ENCODE assay signal across 8 mouse cellular contexts in the genomic region with DNA sequence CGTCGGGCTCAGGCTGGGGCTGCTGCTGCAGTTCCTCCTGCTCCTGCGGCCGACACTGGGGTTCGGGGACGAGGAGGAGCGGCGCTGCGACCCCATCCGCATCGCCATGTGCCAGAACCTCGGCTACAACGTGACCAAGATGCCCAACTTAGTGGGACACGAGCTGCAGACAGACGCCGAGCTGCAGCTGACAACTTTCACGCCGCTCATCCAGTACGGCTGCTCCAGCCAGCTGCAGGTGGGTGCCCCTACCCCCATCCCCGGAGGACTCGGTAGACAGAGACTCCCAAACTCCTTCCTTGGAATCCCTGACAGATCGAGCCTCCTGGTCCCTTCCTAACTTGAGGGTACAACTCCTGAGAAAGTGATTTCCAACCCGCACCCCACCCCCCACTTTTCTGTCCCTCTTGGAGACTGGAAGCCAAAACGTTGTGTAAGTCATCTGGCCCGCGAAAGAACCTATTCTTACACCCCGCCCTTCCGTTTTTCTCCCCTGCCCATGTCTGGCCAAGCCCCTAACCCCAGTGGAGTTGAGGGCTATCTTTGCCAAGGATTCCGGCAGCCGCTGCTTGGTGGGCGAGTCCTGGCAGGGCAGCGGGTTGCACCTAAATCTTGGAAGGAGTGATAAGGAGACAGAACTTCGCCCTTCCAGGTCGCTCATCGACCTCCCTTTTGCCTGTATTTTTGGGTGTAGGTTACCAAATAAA. TPM values are rescaled to one million over a fixed set of nuclear protein-coding genes. Genes with fewer than 3 reads are reported as not detected.
DNase-seq lines count a peak whose midpoint lies in the region; ATAC-seq and TF ChIP-seq lines count a peak whose summit lies in the region.

No protein-coding gene starts in this region.

- H3K9ac ChIP-seq in intestine, embryonic 14.5 days (ENCODE audit: low read length): peak overlapping the region; percentile 78
- H3K9ac ChIP-seq in neural tube, embryonic 15.5 days (replicated peaks): peak overlapping the region; percentile 74

- H3K4me2 ChIP-seq in intestine, embryonic 14.5 days (ENCODE audit: low read length): peak overlapping the region; percentile 88
- peak overlapping the region; percentile 94 for H3K4me2 ChIP-seq in neural tube, embryonic 15.5 days

- WGBS in spleen, adult 2 months: 3% methylated on average over 35 of the region's 35 CpGs
- under 1% methylated on average over 35 of the region's 35 CpGs for WGBS in intestine, embryonic 14.5 days
- 1% methylated on average over 35 of the region's 35 CpGs for WGBS in lung, adult 2 months
- WGBS in neural tube, embryonic 15.5 days: under 1% methylated on average over 35 of the region's 35 CpGs

- no peaks in the 10 kb centered on the region for H3K36me3 ChIP-seq in spleen, adult 2 months (ENCODE audit: control insufficient read depth, insufficient read depth, low read length)
- H3K36me3 ChIP-seq in intestine, embryonic 14.5 days (ENCODE audit: control insufficient read depth, insufficient read depth, low read length): peaks cover 7% of the 10 kb centered on the region; the same call in 1 of the 2 replicates
- no peaks in the 10 kb centered on the region for H3K36me3 ChIP-seq in neural tube, embryonic 15.5 days

- ATAC-seq in granulocyte monocyte progenitor cell, adult 5-6 weeks (replicated peaks; ENCODE audit: poor library complexity, severe bottlenecking): peak; percentile 28
- no peak; the same call in 1 of the 2 replicates for ATAC-seq in intestine, embryonic 14.5 days (replicated peaks; ENCODE audit: low FRiP score, low TSS enrichment, low read depth)
- ATAC-seq in neural tube, embryonic 15.5 days (ENCODE audit: low FRiP score): no peak; the same call in 1 of the 2 replicates

- H3K27ac ChIP-seq in spleen, adult 2 months (ENCODE audit: insufficient read depth, low read length): peak overlapping the region; percentile 39
- peak overlapping the region; percentile 90 for H3K27ac ChIP-seq in brown adipose tissue, adult 24 weeks (replicated peaks; ENCODE audit: low read depth, low read length)
- H3K27ac ChIP-seq in intestine, embryonic 14.5 days (ENCODE audit: low read depth): peak overlapping the region; percentile 89
- peak overlapping the region; percentile 82 for H3K27ac ChIP-seq in neural tube, embryonic 15.5 days (replicated peaks)

- TF ChIP-seq CTCF in spleen, adult 2 months (IDR thresholded peaks at IDR 0.05; ENCODE audit: extremely low read depth, insufficient read depth, insufficient read length, insufficient replicate concordance): no peak
- TF ChIP-seq CTCF in lung, adult 2 months (IDR thresholded peaks at IDR 0.05; ENCODE audit: insufficient read depth, low read length): no peak

- no peak for DNase-seq in spleen, adult 2 months (ENCODE audit: low read depth in 1 of 2, low spot score in 2 of 2)
- DNase-seq in spleen, postnatal 14 days (ENCODE audit: low spot score in 2 of 2): no peak
- no peak for DNase-seq in intestine, embryonic 14.5 days (ENCODE audit: low spot score)
- DNase-seq in lung, adult 2 months: peak; percentile 57
- DNase-seq in frontal cortex, postnatal 10 days (ENCODE audit: low spot score in 2 of 2): no peak

- peak overlapping the region; percentile 55 for H3K4me3 ChIP-seq in spleen, adult 2 months (ENCODE audit: extremely low read depth, insufficient read depth, insufficient read length)
- peak overlapping the region; percentile 75 for H3K4me3 ChIP-seq in brown adipose tissue, adult 24 weeks (ENCODE audit: insufficient read depth, low read depth, low read length)
- H3K4me3 ChIP-seq in intestine, embryonic 14.5 days (ENCODE audit: low read depth, low read length): peak overlapping the region; percentile 90
- H3K4me3 ChIP-seq in lung, adult 2 months (replicated peaks; ENCODE audit: extremely low read depth, low read depth, low read length): peak overlapping the region; percentile 89
- H3K4me3 ChIP-seq in neural tube, embryonic 15.5 days (replicated peaks): peak overlapping the region; percentile 79

- peaks cover 5% of the 10 kb centered on the region; the same call in 1 of the 2 replicates for H3K4me1 ChIP-seq in spleen, adult 2 months (ENCODE audit: control insufficient read depth, insufficient read depth, insufficient read length)
- H3K4me1 ChIP-seq in brown adipose tissue, adult 24 weeks (ENCODE audit: control insufficient read depth, insufficient read depth, insufficient read length, low read length): peaks cover 15% of the 10 kb centered on the region
- peaks cover 30% of the 10 kb centered on the region for H3K4me1 ChIP-seq in intestine, embryonic 14.5 days (replicated peaks; ENCODE audit: control insufficient read depth, insufficient read depth, low read length)
- peaks cover 11% of the 10 kb centered on the region for H3K4me1 ChIP-seq in lung, adult 2 months (ENCODE audit: control insufficient read depth, insufficient read depth, low read length)
- peaks cover 26% of the 10 kb centered on the region for H3K4me1 ChIP-seq in neural tube, embryonic 15.5 days

- no peak for TF ChIP-seq POLR2A in spleen, adult 2 months (IDR thresholded peaks at IDR 0.05; ENCODE audit: low read depth, low read length)
- no peak; the same call in 1 of the 2 replicates for TF ChIP-seq POLR2A in lung, adult 2 months (IDR thresholded peaks at IDR 0.05; ENCODE audit: borderline replicate concordance, extremely low read depth, low read depth, low read length)

- H3K9me3 ChIP-seq in intestine, embryonic 14.5 days (ENCODE audit: control insufficient read depth, low read length): no peaks in the 10 kb centered on the region
- no peaks in the 10 kb centered on the region for H3K9me3 ChIP-seq in neural tube, embryonic 15.5 days (replicated peaks)

- H3K27me3 ChIP-seq in spleen, adult 2 months (ENCODE audit: control insufficient read depth, insufficient read depth, low read length): peaks cover 9% of the 10 kb centered on the region
- H3K27me3 ChIP-seq in intestine, embryonic 14.5 days (replicated peaks; ENCODE audit: control insufficient read depth, insufficient read depth, low read length): no peaks in the 10 kb centered on the region
- no peaks in the 10 kb centered on the region for H3K27me3 ChIP-seq in neural tube, embryonic 15.5 days (replicated peaks)

RNA-seq across cellular contexts. Expression of a gene that starts 0.7 kb away (rescaled TPM):
- polyA plus RNA-seq in spleen, adult 2 months (2012; rRNA removed): 1.9 and 2.0 TPM in 2 replicates
- polyA plus RNA-seq in brown adipose tissue, adult 24 weeks (2012; ENCODE audit: insufficient read depth, insufficient read length, missing spikeins): 57.1 and 88.8 TPM in 2 replicates
- total RNA-seq in granulocyte monocyte progenitor cell, adult 5-6 weeks (2014; fragmentation: Nextera tagmentation): 0.34 and 2.4 TPM in 2 replicates
- 0.78 and 1.1 TPM in 2 replicates for total RNA-seq in granulocyte monocyte progenitor cell, adult 5-6 weeks (2017)
- 13.7 and 14.6 TPM in 2 replicates for polyA plus RNA-seq in intestine, embryonic 14.5 days (2014; fragmentation: Nextera tagmentation; extraction: Ambion mirVana)
- 27.8 and 34.5 TPM in 2 replicates for polyA plus RNA-seq in lung, adult 2 months (2012; rRNA removed)
- polyA plus RNA-seq in neural tube, embryonic 15.5 days (2015; fragmentation: Nextera tagmentation; extraction: Ambion mirVana): 2.5 and 3.4 TPM in 2 replicates

RNA-seq across cellular contexts. Expression of a gene that starts 0.9 kb away (rescaled TPM):
- 27.6 and 36.5 TPM in 2 replicates for polyA plus RNA-seq in spleen, adult 2 months (2012; rRNA removed)
- polyA plus RNA-seq in brown adipose tissue, adult 24 weeks (2012; ENCODE audit: insufficient read depth, insufficient read length, missing spikeins): 128 and 134 TPM in 2 replicates
- total RNA-seq in granulocyte monocyte progenitor cell, adult 5-6 weeks (2014; fragmentation: Nextera tagmentation): 21.5 and 23.1 TPM in 2 replicates
- total RNA-seq in granulocyte monocyte progenitor cell, adult 5-6 weeks (2017): 18.1 and 18.9 TPM in 2 replicates
- 29.8 and 30.4 TPM in 2 replicates for polyA plus RNA-seq in intestine, embryonic 14.5 days (2014; fragmentation: Nextera tagmentation; extraction: Ambion mirVana)
- polyA plus RNA-seq in lung, adult 2 months (2012; rRNA removed): 48.9 and 52.7 TPM in 2 replicates
- 29.0 and 30.7 TPM in 2 replicates for polyA plus RNA-seq in neural tube, embryonic 15.5 days (2015; fragmentation: Nextera tagmentation; extraction: Ambion mirVana)

Comparison
In these comparisons a context has a peak if more than half of its experiments do, and no peak if none do; other contexts are left out.
1. H3K27ac ChIP-seq: peak in every context shown above with its lines; median percentile 90 in brown adipose tissue, adult 24 weeks; 89 in intestine, embryonic 14.5 days; 82 in neural tube, embryonic 15.5 days; 39 in spleen, adult 2 months.